Mouse (Mus musculus) limb, embryonic 12.5 days (tissue): Measurements from ENCODE around the gene Tmem144. TPM values are rescaled to one million over a fixed set of nuclear protein-coding genes. Genes with fewer than 3 reads are reported as not detected.

Source experiments
- polyA plus RNA-seq: library from polyadenylated mRNA; unstranded; fragments of >200 nt; fragmentation: Nextera tagmentation; extraction: Ambion mirVana; gene quantifications from 2 replicates; pipeline ENCODE4 v1.2.1, GENCODE M21; 2016

The Tmem144 gene
- polyA plus RNA-seq, 1 experiment from 2014 or later: 3.0 TPM

Other genes with a start within 250 kb of the Tmem144 start
- 39.6 and 41.2 TPM in 2 replicates for gene 4930579G24Rik, start 223.7 kb downstream of the Tmem144 start, polyA plus RNA-seq
- gene Etfdh, start 223.3 kb downstream of the Tmem144 start, polyA plus RNA-seq: 45.0 and 46.8 TPM in 2 replicates
- gene Rxfp1, start 114.9 kb downstream of the Tmem144 start, polyA plus RNA-seq: 0.44 and 0.55 TPM in 2 replicates
- 5.9 and 6.5 TPM in 2 replicates for gene Fam198b, start 31.8 kb upstream of the Tmem144 start, polyA plus RNA-seq